Mouse (Mus musculus): ENCODE results near the gene Cyb5r1. TPM values are rescaled to one million over a fixed set of nuclear protein-coding genes. Genes with fewer than 3 reads are reported as not detected.

The Cyb5r1 gene
- polyA plus RNA-seq (2016; fragmentation: Nextera tagmentation; extraction: Ambion mirVana): 37.4 and 42.2 TPM in 2 replicates

GRCm38 (mm10) chr1:134405509-134406413 lies at the start of gene Cyb5r1:
Gene Cyb5r1 (plus strand): TSS chr1:134405559.
- Histone ChIP-seq H3K27ac (peak within 1 kb of the TSS; percentile 87), H3K27me3 (ENCODE audit: insufficient read depth, poor library complexity, severe bottlenecking) (no peaks in the 10 kb centered on the region), H3K36me3 (peaks cover 35% of the 10 kb centered on the region), H3K9me3 (no peaks in the 10 kb centered on the region), H3K4me1 (peaks cover 9% of the 10 kb centered on the region), H3K4me3 (peak within 1 kb of the TSS; percentile 75)
- 2% methylated on average over 43 of the region's 43 CpGs for WGBS
- peak; percentile 94 for DNase-seq (ENCODE audit: low spot score)

GRCm38 (mm10) chr1:134357461-134357860 lies 47.9 kb upstream of the Cyb5r1 start:
- no peaks in the 10 kb centered on the region for H3K9me3 ChIP-seq
- H3K4me3 ChIP-seq: no peak overlapping the region
- DNase-seq (ENCODE audit: low spot score): no peak
- no peak overlapping the region for H3K27ac ChIP-seq
- H3K27me3 ChIP-seq (ENCODE audit: insufficient read depth, poor library complexity, severe bottlenecking): no peaks in the 10 kb centered on the region
- H3K4me1 ChIP-seq: peaks cover 8% of the 10 kb centered on the region; the same call in 1 of the 2 replicates
- WGBS: 75% methylated on average over 4 of the region's 4 CpGs
- H3K36me3 ChIP-seq: peaks cover 66% of the 10 kb centered on the region

- H3K27me3 ChIP-seq (ENCODE audit: insufficient read depth, poor library complexity, severe bottlenecking): no peaks in the 10 kb centered on the region
- peaks cover 35% of the 10 kb centered on the region for H3K36me3 ChIP-seq
- H3K9me3 ChIP-seq: no peaks in the 10 kb centered on the region
- H3K4me1 ChIP-seq: peaks cover 10% of the 10 kb centered on the region; the same call in 1 of the 2 replicates
- no peak overlapping the region for H3K27ac ChIP-seq
- no peak for DNase-seq (ENCODE audit: low spot score)
- 76% methylated on average over 7 of the region's 7 CpGs for WGBS
- H3K4me3 ChIP-seq: peak overlapping the region; percentile 92
Observed at GRCm38 (mm10) chr1:134360656-134361055, 44.7 kb upstream of the Cyb5r1 start.

- Histone ChIP-seq H3K4me1 (peaks cover 10% of the 10 kb centered on the region; the same call in 1 of the 2 replicates), H3K27me3 (ENCODE audit: insufficient read depth, poor library complexity, severe bottlenecking) (no peaks in the 10 kb centered on the region), H3K9me3 (no peaks in the 10 kb centered on the region), H3K27ac (peak overlapping the region; percentile 95), H3K4me3 (peak overlapping the region; percentile 92), H3K36me3 (peaks cover 28% of the 10 kb centered on the region)
- 2% methylated on average over 44 of the region's 44 CpGs for WGBS
- DNase-seq (ENCODE audit: low spot score): no peak
Observed at GRCm38 (mm10) chr1:134361195-134361856, 44.0 kb upstream of the Cyb5r1 start.

- peak; percentile 97 for DNase-seq (ENCODE audit: low spot score)
- Histone ChIP-seq H3K36me3 (peaks cover 27% of the 10 kb centered on the region), H3K4me3 (peak within 1 kb of the TSS; percentile 92), H3K27ac (peak within 1 kb of the TSS; percentile 95), H3K4me1 (peaks cover 10% of the 10 kb centered on the region; the same call in 1 of the 2 replicates), H3K9me3 (no peaks in the 10 kb centered on the region), H3K27me3 (ENCODE audit: insufficient read depth, poor library complexity, severe bottlenecking) (no peaks in the 10 kb centered on the region)
- under 1% methylated on average over 38 of the region's 38 CpGs for WGBS
Observed at GRCm38 (mm10) chr1:134361857-134362212, 43.5 kb upstream of the Cyb5r1 start, which contains the start of gene Tmem183a. Gene Tmem183a (minus strand): TSS chr1:134361979.

- Histone ChIP-seq H3K27ac (no peak overlapping the region), H3K4me1 (peaks cover 10% of the 10 kb centered on the region; the same call in 1 of the 2 replicates), H3K4me3 (no peak overlapping the region)
Observed at GRCm38 (mm10) chr1:134363194-134363593, 42.2 kb upstream of the Cyb5r1 start.

GRCm38 (mm10) chr1:134365491-134365890 lies 39.9 kb upstream of the Cyb5r1 start:
- peaks cover 10% of the 10 kb centered on the region; the same call in 1 of the 2 replicates for H3K4me1 ChIP-seq
- H3K9me3 ChIP-seq: 0 out of 2 replicates have a peak, but pooled peaks cover 5% of the 10 kb centered on the region
- WGBS: 61% methylated on average over 5 of the region's 5 CpGs
- no peak overlapping the region for H3K27ac ChIP-seq
- no peak for DNase-seq (ENCODE audit: low spot score)
- H3K27me3 ChIP-seq (ENCODE audit: insufficient read depth, poor library complexity, severe bottlenecking): no peaks in the 10 kb centered on the region
- H3K36me3 ChIP-seq: no peaks in the 10 kb centered on the region
- H3K4me3 ChIP-seq: no peak overlapping the region

More at GRCm38 (mm10) chr1:134363194-134363593, 42.2 kb upstream of the Cyb5r1 start:
- H3K27me3 ChIP-seq (ENCODE audit: insufficient read depth, poor library complexity, severe bottlenecking): no peaks in the 10 kb centered on the region
- WGBS: 78% methylated on average over 4 of the region's 4 CpGs
- H3K9me3 ChIP-seq: no peaks in the 10 kb centered on the region
- DNase-seq (ENCODE audit: low spot score): no peak
- peaks cover 18% of the 10 kb centered on the region for H3K36me3 ChIP-seq

- no peaks in the 10 kb centered on the region for H3K36me3 ChIP-seq
- DNase-seq (ENCODE audit: low spot score): no peak
- no peaks in the 10 kb centered on the region for H3K4me1 ChIP-seq
- H3K4me3 ChIP-seq: no peak overlapping the region
- H3K9me3 ChIP-seq: 0 out of 2 replicates have a peak, but pooled peaks cover 5% of the 10 kb centered on the region
- H3K27ac ChIP-seq: no peak overlapping the region
- no peaks in the 10 kb centered on the region for H3K27me3 ChIP-seq (ENCODE audit: insufficient read depth, poor library complexity, severe bottlenecking)
- WGBS: 56% methylated on average over 9 of the region's 9 CpGs
Observed at GRCm38 (mm10) chr1:134368777-134369337, 36.5 kb upstream of the Cyb5r1 start.

- Histone ChIP-seq H3K9me3 (0 out of 2 replicates have a peak, but pooled peaks cover 5% of the 10 kb centered on the region), H3K27ac (no peak overlapping the region), H3K4me3 (no peak overlapping the region), H3K36me3 (no peaks in the 10 kb centered on the region), H3K4me1 (no peaks in the 10 kb centered on the region), H3K27me3 (ENCODE audit: insufficient read depth, poor library complexity, severe bottlenecking) (peaks cover 2% of the 10 kb centered on the region; the same call in 1 of the 2 replicates)
- WGBS: 66% methylated on average over 2 of the region's 2 CpGs
- no peak for DNase-seq (ENCODE audit: low spot score)
Observed at GRCm38 (mm10) chr1:134374124-134374523, 31.2 kb upstream of the Cyb5r1 start.

GRCm38 (mm10) chr1:134381051-134381450 lies 24.3 kb upstream of the Cyb5r1 start:
- no peak for DNase-seq (ENCODE audit: low spot score)
- no peak overlapping the region for H3K27ac ChIP-seq
- H3K27me3 ChIP-seq (ENCODE audit: insufficient read depth, poor library complexity, severe bottlenecking): peaks cover 2% of the 10 kb centered on the region; the same call in 1 of the 2 replicates
- H3K9me3 ChIP-seq: no peaks in the 10 kb centered on the region
- peaks cover 5% of the 10 kb centered on the region for H3K4me1 ChIP-seq
- H3K4me3 ChIP-seq: peak overlapping the region; percentile 57; the same call in 1 of the 2 replicates
- H3K36me3 ChIP-seq: no peaks in the 10 kb centered on the region
- WGBS: 89% methylated on average over 2 of the region's 2 CpGs

GRCm38 (mm10) chr1:134381795-134382625 lies 23.3 kb upstream of the Cyb5r1 start:
- no peaks in the 10 kb centered on the region for H3K36me3 ChIP-seq
- WGBS: 7% methylated on average over 19 of the region's 19 CpGs
- H3K4me1 ChIP-seq: peaks cover 5% of the 10 kb centered on the region
- H3K4me3 ChIP-seq: peak overlapping the region; percentile 57
- H3K27ac ChIP-seq: peak overlapping the region; percentile 76
- no peaks in the 10 kb centered on the region for H3K9me3 ChIP-seq
- H3K27me3 ChIP-seq (ENCODE audit: insufficient read depth, poor library complexity, severe bottlenecking): no peaks in the 10 kb centered on the region
- DNase-seq (ENCODE audit: low spot score): no peak

- H3K4me3 ChIP-seq: no peak overlapping the region
- DNase-seq (ENCODE audit: low spot score): no peak
- no peaks in the 10 kb centered on the region for H3K36me3 ChIP-seq
- peaks cover 5% of the 10 kb centered on the region for H3K4me1 ChIP-seq
- H3K27me3 ChIP-seq (ENCODE audit: insufficient read depth, poor library complexity, severe bottlenecking): 0 out of 2 replicates have a peak, but pooled peaks cover 16% of the 10 kb centered on the region
- WGBS: 75% methylated on average over 4 of the region's 4 CpGs
- H3K27ac ChIP-seq: no peak overlapping the region
- H3K9me3 ChIP-seq: no peaks in the 10 kb centered on the region
Observed at GRCm38 (mm10) chr1:134384581-134384980, 20.8 kb upstream of the Cyb5r1 start.
